Comparison of ENCODE assay signal across 10 mouse cellular contexts in the genomic region with DNA sequence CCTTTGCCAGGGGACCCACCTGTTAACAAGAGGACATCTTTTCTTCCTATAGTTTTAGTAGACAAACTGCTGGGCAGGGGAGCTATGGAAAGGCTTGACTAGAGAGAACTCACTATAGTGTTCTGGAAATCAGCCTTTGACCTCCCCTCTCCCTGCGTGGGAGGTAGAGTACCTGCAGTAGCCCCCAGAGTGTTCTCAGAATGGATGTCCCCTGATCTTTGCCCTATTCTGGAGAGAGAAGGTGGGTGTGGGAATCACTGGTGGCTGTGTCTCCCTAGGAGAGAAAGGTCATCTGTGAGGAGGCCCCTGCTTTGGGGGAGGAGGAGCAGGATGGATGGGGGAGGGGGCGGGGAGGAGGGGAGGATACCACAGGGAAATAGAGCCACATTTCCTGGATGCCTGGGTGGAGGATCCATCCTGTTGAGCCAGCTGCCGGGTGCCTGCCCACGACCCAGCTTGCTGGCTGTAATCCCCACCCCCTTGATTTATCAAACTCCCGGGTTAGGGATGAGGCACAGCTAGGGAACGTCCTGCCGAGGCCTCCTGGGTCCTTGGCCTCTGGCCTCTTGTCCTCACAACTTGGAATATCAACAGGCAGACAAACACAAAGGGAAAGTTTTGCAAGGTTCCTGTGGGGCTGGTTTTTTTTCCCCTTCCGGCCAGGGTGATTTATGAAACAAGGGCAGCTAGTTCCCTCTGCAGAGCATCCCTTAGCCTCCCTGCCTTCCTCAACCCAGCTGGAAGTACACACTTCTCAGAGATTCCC. TPM values are rescaled to one million over a fixed set of nuclear protein-coding genes. Genes with fewer than 3 reads are reported as not detected.
DNase-seq lines count a peak whose midpoint lies in the region; ATAC-seq and TF ChIP-seq lines count a peak whose summit lies in the region.
"Had no signal": no experiment of that assay in that cellular context is flagged by ENCODE, and none has a peak within 500 bp of the region (broad histone marks: within the 10 kb centered on the region; RNA-seq: fewer than 3 reads in every experiment).

No protein-coding gene starts in this region.

- peaks cover 19% of the 10 kb centered on the region for H3K27me3 ChIP-seq in E14TG2a.4 (ENCODE audit: insufficient read depth, low read length)
- no peaks in the 10 kb centered on the region for H3K27me3 ChIP-seq in neural tube, embryonic 13.5 days
- H3K27me3 ChIP-seq: Patski had no signal

- peak; percentile 78 to 87 for DNase-seq in adrenal gland, postnatal 36 days
- DNase-seq in heart, postnatal 36 days = peak; percentile 39 to 42
- peak; percentile 50 for DNase-seq in liver
- DNase-seq in T-cell, adult 2 months (ENCODE audit: low spot score) = no peak
- no peak for DNase-seq in layer of hippocampus, postnatal 36 days
- no peak for DNase-seq in urinary bladder, postnatal 14 days (ENCODE audit: low spot score)

- no peak overlapping the region for H3K9ac ChIP-seq in neural tube, embryonic 13.5 days

- H3K36me3 ChIP-seq in E14TG2a.4 (ENCODE audit: insufficient read depth, low read length) = peaks cover 30% of the 10 kb centered on the region
- H3K36me3 ChIP-seq in neural tube, embryonic 13.5 days = peaks cover 43% of the 10 kb centered on the region

- no peak overlapping the region for H3K27ac ChIP-seq in neural tube, embryonic 13.5 days (replicated peaks)

- H3K9me3 ChIP-seq in E14TG2a.4 (ENCODE audit: low read length) = no peaks in the 10 kb centered on the region
- no peaks in the 10 kb centered on the region for H3K9me3 ChIP-seq in neural tube, embryonic 13.5 days

- intact Hi-C loops in heart, postnatal 36 days (cut with DNase I) = no loop called here

- WGBS in neural tube, embryonic 13.5 days = 2% methylated on average over 8 of the region's 8 CpGs

- H3K4me1 ChIP-seq in E14TG2a.4 (replicated peaks; ENCODE audit: low read depth, low read length) = peaks cover 74% of the 10 kb centered on the region
- peaks cover 26% of the 10 kb centered on the region for H3K4me1 ChIP-seq in neural tube, embryonic 13.5 days (replicated peaks)

- peak overlapping the region; percentile 72 for H3K4me3 ChIP-seq in E14TG2a.4 (replicated peaks; ENCODE audit: low read length)
- no peak overlapping the region for H3K4me3 ChIP-seq in neural tube, embryonic 13.5 days

- no peak for TF ChIP-seq CTCF in E14TG2a.4 (conservative IDR thresholded peaks at IDR 0.05; ENCODE audit: low read length)

- ATAC-seq in neural tube, embryonic 13.5 days (ENCODE audit: low read depth) = no peak
- ATAC-seq: Patski had no signal

- peak overlapping the region; percentile 42 for H3K4me2 ChIP-seq in neural tube, embryonic 13.5 days

RNA-seq across cellular contexts. Expression of a gene that starts 2.5 kb away (rescaled TPM):
- total RNA-seq in adrenal gland, postnatal 36 days (2021) = 10 to 100 TPM in 1 of 2 experiments, 1 to 10 TPM in 1; 7.3 to 10.9 TPM
- total RNA-seq in heart, postnatal 36 days (2021) = 1 to 10 TPM; 3.5 to 4.0 TPM
- polyA plus RNA-seq in neural tube, embryonic 13.5 days (2015; fragmentation: Nextera tagmentation; extraction: Ambion mirVana) = 0.45 and 0.92 TPM in 2 replicates
- 1 to 10 TPM; 1.2 to 1.3 TPM for total RNA-seq in layer of hippocampus, postnatal 36 days (2021)
- total RNA-seq: hematopoietic stem cell, adult 5-6 weeks had no signal

RNA-seq across cellular contexts. Expression of a gene that starts 9.7 kb away (rescaled TPM):
- 10 to 100 TPM; 10.2 to 12.7 TPM for total RNA-seq in adrenal gland, postnatal 36 days (2021)
- total RNA-seq in heart, postnatal 36 days (2021) = 1 to 10 TPM; 6.8 to 7.8 TPM
- polyA plus RNA-seq in neural tube, embryonic 13.5 days (2015; fragmentation: Nextera tagmentation; extraction: Ambion mirVana) = 3.3 and 4.5 TPM in 2 replicates
- 10 to 100 TPM; 10.0 to 11.7 TPM for total RNA-seq in layer of hippocampus, postnatal 36 days (2021)

RNA-seq across cellular contexts. Expression of a gene that starts 10.5 kb away (rescaled TPM):
- 1 to 10 TPM in 1 of 2 experiments, under 1 TPM in 1; 0.63 to 1.2 TPM for total RNA-seq in adrenal gland, postnatal 36 days (2021)
- total RNA-seq in heart, postnatal 36 days (2021) = under 1 TPM in 1 of 2 experiments, not detected in 1; 0.08 TPM
- not detected in 2 replicates for polyA plus RNA-seq in neural tube, embryonic 13.5 days (2015; fragmentation: Nextera tagmentation; extraction: Ambion mirVana)
- total RNA-seq in layer of hippocampus, postnatal 36 days (2021) = under 1 TPM; 0.13 to 0.15 TPM
- total RNA-seq: hematopoietic stem cell, adult 5-6 weeks had no signal

RNA-seq across cellular contexts. Expression of a gene that starts 10.6 kb away (rescaled TPM):
- 1 to 10 TPM; 1.2 to 2.3 TPM for total RNA-seq in adrenal gland, postnatal 36 days (2021)
- under 1 TPM in 1 of 2 experiments, not detected in 1; 0.11 TPM for total RNA-seq in heart, postnatal 36 days (2021)
- not detected in 2 replicates for polyA plus RNA-seq in neural tube, embryonic 13.5 days (2015; fragmentation: Nextera tagmentation; extraction: Ambion mirVana)
- not detected for total RNA-seq in layer of hippocampus, postnatal 36 days (2021)
- total RNA-seq: hematopoietic stem cell, adult 5-6 weeks had no signal

RNA-seq across cellular contexts. Expression of a gene that starts 24.8 kb away (rescaled TPM):
- total RNA-seq in adrenal gland, postnatal 36 days (2021) = under 1 TPM in 1 of 2 experiments, not detected in 1; 0.43 TPM
- not detected for total RNA-seq in heart, postnatal 36 days (2021)
- 0.31 and 1.9 TPM in 2 replicates for polyA plus RNA-seq in neural tube, embryonic 13.5 days (2015; fragmentation: Nextera tagmentation; extraction: Ambion mirVana)
- 1 to 10 TPM; 3.3 to 6.6 TPM for total RNA-seq in layer of hippocampus, postnatal 36 days (2021)
- total RNA-seq: hematopoietic stem cell, adult 5-6 weeks had no signal
- polyA plus RNA-seq: Patski had no signal

Comparison
In these comparisons a context has a peak if more than half of its experiments do, and no peak if none do; other contexts are left out.
1. DNase-seq: peak in adrenal gland, postnatal 36 days (2 of 2), heart, postnatal 36 days (2 of 2) and liver (single experiment); none in T-cell, adult 2 months (single experiment), layer of hippocampus, postnatal 36 days (0 of 2) and urinary bladder, postnatal 14 days (single experiment).